In genomic region chr9:25132253-25132652, GRCm38 (mm10) we compare ENCODE assay signal across 29 mouse cellular contexts. TPM values are rescaled to one million over a fixed set of nuclear protein-coding genes. Genes with fewer than 3 reads are reported as not detected.
DNase-seq lines count a peak whose midpoint lies in the region; ATAC-seq and TF ChIP-seq lines count a peak whose summit lies in the region.
"Had no signal": no experiment of that assay in that cellular context is flagged by ENCODE, and none has a peak within 500 bp of the region (broad histone marks: within the 10 kb centered on the region; RNA-seq: fewer than 3 reads in every experiment).

No protein-coding gene starts in this region.

- no peak for DNase-seq in gastrocnemius, adult 2 months
- no peak for DNase-seq in gastrocnemius, postnatal 10 days
- DNase-seq in lung, adult 2 months, result no peak
- DNase-seq: adrenal gland, adult 8-10 months; adrenal gland, postnatal 14 days; adrenal gland, postnatal 36 days; B cell, adult 2 months; cerebellum, adult 11-12 months; cerebellum, adult 2 months; cerebellum, adult 9-10 months; cerebellum, postnatal 10 days; cerebellum, postnatal 25 days had no signal

- no peak overlapping the region for H3K9ac ChIP-seq in lung, embryonic 16.5 days (ENCODE audit: low read length)
- H3K9ac ChIP-seq: embryonic facial prominence, embryonic 13.5 days; embryonic facial prominence, embryonic 15.5 days; forebrain, embryonic 12.5 days had no signal

- intact Hi-C loops in gastrocnemius, adult 2 months (cut with DNase I), result no loop called here

- peak; percentile 73 for ATAC-seq in lung, embryonic 16.5 days (ENCODE audit: low read depth)
- 0 out of 2 replicates have a peak, but pooled peaks have one; percentile 41 for ATAC-seq in megakaryocyte-erythroid progenitor cell, adult 5-6 weeks (replicated peaks; ENCODE audit: low FRiP score, low TSS enrichment, poor library complexity, severe bottlenecking)
- ATAC-seq: activated CD4-positive, CD25-positive, alpha-beta regulatory T cell, adult 4 months; CD4-positive, CD25-positive, alpha-beta regulatory T cell, adult 4 months; forebrain, embryonic 14.5 days; forebrain, embryonic 16.5 days; Patski had no signal

- H3K36me3 ChIP-seq in lung, embryonic 16.5 days (ENCODE audit: control insufficient read depth, insufficient read depth, low read length), result 0 out of 2 replicates have a peak, but pooled peaks cover 3% of the 10 kb centered on the region

- H3K4me1 ChIP-seq in lung, embryonic 16.5 days (replicated peaks; ENCODE audit: control insufficient read depth, insufficient read depth, low read length), result no peaks in the 10 kb centered on the region
- peaks cover 3% of the 10 kb centered on the region; the same call in 1 of the 2 replicates for H3K4me1 ChIP-seq in lung, adult 2 months (ENCODE audit: control insufficient read depth, insufficient read depth, low read length)
- H3K4me1 ChIP-seq: embryonic facial prominence, embryonic 13.5 days; embryonic facial prominence, embryonic 15.5 days; forebrain, embryonic 10.5 days; forebrain, embryonic 12.5 days had no signal

- H3K27me3 ChIP-seq in lung, embryonic 16.5 days (ENCODE audit: control insufficient read depth, insufficient read depth, low read depth, low read length), result no peaks in the 10 kb centered on the region
- H3K27me3 ChIP-seq: CH12.LX; embryonic facial prominence, embryonic 13.5 days; embryonic facial prominence, embryonic 15.5 days; forebrain, embryonic 12.5 days; Patski had no signal

- H3K27ac ChIP-seq in gastrocnemius, adult 2 months, result peak overlapping the region; percentile 56
- H3K27ac ChIP-seq in lung, embryonic 16.5 days (ENCODE audit: low read length), result no peak overlapping the region
- H3K27ac ChIP-seq: embryonic facial prominence, embryonic 13.5 days; embryonic facial prominence, embryonic 15.5 days; forebrain, embryonic 10.5 days; forebrain, embryonic 12.5 days had no signal

- no peak overlapping the region for H3K4me3 ChIP-seq in gastrocnemius, adult 2 months
- H3K4me3 ChIP-seq in lung, embryonic 16.5 days (ENCODE audit: low read length), result no peak overlapping the region
- no peak overlapping the region for H3K4me3 ChIP-seq in lung, adult 2 months (replicated peaks; ENCODE audit: extremely low read depth, low read depth, low read length)
- H3K4me3 ChIP-seq: embryonic facial prominence, embryonic 13.5 days; embryonic facial prominence, embryonic 15.5 days; erythroblast, embryonic 14.5 days; forebrain, embryonic 10.5 days; forebrain, embryonic 12.5 days had no signal

- H3K9me3 ChIP-seq in lung, embryonic 16.5 days (ENCODE audit: control insufficient read depth, low read length), result no peaks in the 10 kb centered on the region
- H3K9me3 ChIP-seq: embryonic facial prominence, embryonic 13.5 days; embryonic facial prominence, embryonic 15.5 days; forebrain, embryonic 10.5 days; forebrain, embryonic 12.5 days; G1E had no signal

- no peak for TF ChIP-seq POLR2A in lung, adult 2 months (IDR thresholded peaks at IDR 0.05; ENCODE audit: borderline replicate concordance, extremely low read depth, low read depth, low read length)

- H3K4me2 ChIP-seq in lung, embryonic 16.5 days (ENCODE audit: low read depth, low read length), result no peak overlapping the region
- H3K4me2 ChIP-seq: embryonic facial prominence, embryonic 13.5 days; embryonic facial prominence, embryonic 15.5 days; forebrain, embryonic 12.5 days had no signal

- no peak for TF ChIP-seq CTCF in gastrocnemius, adult 2 months (IDR thresholded peaks at IDR 0.05)
- TF ChIP-seq CTCF in lung, adult 2 months (IDR thresholded peaks at IDR 0.05; ENCODE audit: insufficient read depth, low read length), result no peak

RNA-seq across cellular contexts. Expression of gene Herpud2, which starts 19.4 kb away (rescaled TPM):
- total RNA-seq in gastrocnemius, adult 2 months (2021), result 10 to 100 TPM; 41.5 to 50.0 TPM
- 10 to 100 TPM; 41.8 to 45.3 TPM for total RNA-seq in gastrocnemius, postnatal 10 days (2021)
- 26.7 and 27.0 TPM in 2 replicates for polyA plus RNA-seq in lung, embryonic 16.5 days (2015; fragmentation: Nextera tagmentation; extraction: Ambion mirVana)
- 41.7 and 56.8 TPM in 2 replicates for polyA plus RNA-seq in lung, adult 2 months (2012; rRNA removed)
- 26.4 and 28.0 TPM in 2 replicates for total RNA-seq in megakaryocyte-erythroid progenitor cell, adult 5-6 weeks (2014; fragmentation: Nextera tagmentation)
- total RNA-seq in megakaryocyte-erythroid progenitor cell, adult 5-6 weeks (2017), result 12.6 and 13.9 TPM in 2 replicates

RNA-seq across cellular contexts. Expression of gene Gm10181, which starts 43.0 kb away (rescaled TPM):
- total RNA-seq in gastrocnemius, adult 2 months (2021), result not detected
- total RNA-seq in gastrocnemius, postnatal 10 days (2021), result not detected
- polyA plus RNA-seq in lung, embryonic 16.5 days (2015; fragmentation: Nextera tagmentation; extraction: Ambion mirVana), result not detected in 2 replicates
- polyA plus RNA-seq in lung, adult 2 months (2012; rRNA removed), result not detected in 2 replicates
- total RNA-seq in megakaryocyte-erythroid progenitor cell, adult 5-6 weeks (2014; fragmentation: Nextera tagmentation), result not detected in 2 replicates
- not detected in 2 replicates for total RNA-seq in megakaryocyte-erythroid progenitor cell, adult 5-6 weeks (2017)
- total RNA-seq: adrenal gland, adult 18-20 months; adrenal gland, adult 8-10 months; adrenal gland, postnatal 14 days; adrenal gland, postnatal 36 days; CH12.LX; G1E had no signal
- polyA plus RNA-seq: activated CD4-positive, CD25-positive, alpha-beta regulatory T cell, adult 4 months; CD4-positive, CD25-positive, alpha-beta regulatory T cell, adult 4 months; cerebellum, adult 2 months; cortical plate, adult 2 months; embryonic facial prominence, embryonic 11.5 days; embryonic facial prominence, embryonic 13.5 days; embryonic facial prominence, embryonic 15.5 days; erythroblast, embryonic 14.5 days; forebrain, embryonic 10.5 days; forebrain, embryonic 12.5 days; forebrain, embryonic 14.5 days; forebrain, embryonic 16.5 days; G1E; Patski had no signal
